Mouse (Mus musculus): ENCODE data around the gene Ubash3a. TPM values are rescaled to one million over a fixed set of nuclear protein-coding genes. Genes with fewer than 3 reads are reported as not detected.
"Not testable (repeated sequence)": the region's sequence is repeated elsewhere in the genome, so short reads cannot be mapped to it uniquely, and the experiment has no call there.

Ubash3a gene
- polyA plus RNA-seq, 1 experiment = not detected

DNA sequence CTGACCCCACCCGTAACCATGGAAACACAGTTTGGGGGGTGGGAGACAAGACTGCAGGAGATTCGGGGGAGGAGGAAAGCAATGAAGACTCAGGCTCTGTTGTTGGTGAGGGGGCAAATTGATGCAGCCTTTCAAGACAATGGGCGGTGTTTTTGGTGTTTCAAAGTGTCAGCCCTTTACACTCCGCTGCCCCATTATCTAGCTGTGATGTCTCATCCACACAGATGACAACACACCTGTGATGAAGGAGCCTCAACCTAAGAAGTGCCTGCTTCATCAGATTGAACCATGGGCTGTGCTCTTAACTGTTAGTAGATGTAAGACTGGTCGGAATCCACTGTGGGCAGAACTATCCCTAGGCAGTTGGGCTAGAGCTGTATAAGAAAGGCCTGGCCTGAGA is 56.1 kb downstream of the Ubash3a start:
- Histone ChIP-seq H3K4me1 (ENCODE audit: control insufficient read depth, insufficient read depth, insufficient read length, low read length) (0 out of 2 replicates have a peak, but pooled peaks cover 3% of the 10 kb centered on the region), H3K4me3 (ENCODE audit: insufficient read depth, low read depth, low read length) (no peak overlapping the region), H3K27ac (replicated peaks; ENCODE audit: low read depth, low read length) (no peak overlapping the region)

DNA sequence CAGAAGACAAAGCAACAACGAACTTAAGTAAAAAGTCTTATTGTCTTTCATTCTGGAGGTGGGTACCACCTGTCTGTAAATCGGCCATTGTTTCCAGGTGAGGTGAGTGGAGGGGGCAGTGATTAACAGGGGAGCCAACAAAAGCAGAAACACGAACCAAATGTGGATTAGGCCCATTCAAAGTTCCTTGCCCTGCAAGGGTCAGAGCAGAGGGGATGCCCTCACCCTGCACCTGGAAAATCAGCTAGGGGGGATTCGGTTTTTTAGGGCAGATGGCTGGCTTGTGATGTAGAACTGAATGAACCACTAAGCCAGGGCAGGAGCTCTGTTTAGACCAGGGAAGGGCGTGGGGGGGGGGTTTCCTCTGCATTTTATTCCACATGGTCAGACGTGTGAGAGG is 56.7 kb downstream of the Ubash3a start:
- Histone ChIP-seq H3K4me1 (ENCODE audit: control insufficient read depth, insufficient read depth, insufficient read length, low read length) (0 out of 2 replicates have a peak, but pooled peaks cover 3% of the 10 kb centered on the region), H3K27ac (replicated peaks; ENCODE audit: low read depth, low read length) (no peak overlapping the region), H3K4me3 (ENCODE audit: insufficient read depth, low read depth, low read length) (no peak overlapping the region)

DNA sequence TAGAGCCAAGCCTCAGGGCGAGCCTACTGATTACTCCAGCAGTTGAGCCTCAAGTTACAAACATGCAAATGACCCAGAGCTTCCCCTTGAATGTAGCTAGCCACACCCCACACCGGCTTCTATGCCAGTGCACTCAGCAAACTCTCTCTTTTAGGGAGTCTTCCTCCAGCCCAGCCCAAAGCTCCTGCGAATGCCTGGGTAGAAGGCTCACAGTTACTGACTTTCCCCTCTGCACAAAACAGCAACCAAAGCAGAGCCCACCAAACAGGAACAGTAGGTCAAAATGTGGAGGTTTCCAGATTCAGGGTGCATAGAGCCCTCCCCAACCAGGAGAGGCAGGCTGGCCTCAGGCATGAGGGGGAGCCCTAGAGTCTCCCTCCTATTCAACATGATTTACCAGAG is 57.5 kb downstream of the Ubash3a start:
- Histone ChIP-seq H3K4me3 (ENCODE audit: insufficient read depth, low read depth, low read length) (no peak overlapping the region), H3K4me1 (ENCODE audit: control insufficient read depth, insufficient read depth, insufficient read length, low read length) (0 out of 2 replicates have a peak, but pooled peaks cover 3% of the 10 kb centered on the region), H3K27ac (replicated peaks; ENCODE audit: low read depth, low read length) (no peak overlapping the region)

DNA sequence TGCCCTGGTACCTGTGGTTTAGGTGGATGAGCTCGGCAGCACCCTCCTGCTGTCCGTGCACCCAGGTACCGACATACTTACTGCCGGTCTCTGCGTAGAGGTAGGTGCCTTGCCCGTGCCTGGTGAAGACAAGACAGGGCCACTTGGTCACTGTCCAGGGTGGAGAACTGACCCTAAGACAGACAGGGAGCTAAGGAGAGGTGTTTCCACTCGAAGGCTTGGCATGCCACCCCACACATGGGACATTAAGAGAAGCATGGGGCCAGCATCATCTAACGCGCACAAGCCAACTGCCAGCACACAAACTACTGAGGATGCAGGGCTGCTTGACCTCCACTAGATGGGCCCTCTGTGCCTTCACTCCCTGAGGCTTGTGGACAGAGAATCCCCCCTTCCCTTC is 58.2 kb downstream of the Ubash3a start:
- Histone ChIP-seq H3K27ac (replicated peaks; ENCODE audit: low read depth, low read length) (no peak overlapping the region), H3K4me3 (ENCODE audit: insufficient read depth, low read depth, low read length) (no peak overlapping the region), H3K4me1 (ENCODE audit: control insufficient read depth, insufficient read depth, insufficient read length, low read length) (0 out of 2 replicates have a peak, but pooled peaks cover 3% of the 10 kb centered on the region)

DNA sequence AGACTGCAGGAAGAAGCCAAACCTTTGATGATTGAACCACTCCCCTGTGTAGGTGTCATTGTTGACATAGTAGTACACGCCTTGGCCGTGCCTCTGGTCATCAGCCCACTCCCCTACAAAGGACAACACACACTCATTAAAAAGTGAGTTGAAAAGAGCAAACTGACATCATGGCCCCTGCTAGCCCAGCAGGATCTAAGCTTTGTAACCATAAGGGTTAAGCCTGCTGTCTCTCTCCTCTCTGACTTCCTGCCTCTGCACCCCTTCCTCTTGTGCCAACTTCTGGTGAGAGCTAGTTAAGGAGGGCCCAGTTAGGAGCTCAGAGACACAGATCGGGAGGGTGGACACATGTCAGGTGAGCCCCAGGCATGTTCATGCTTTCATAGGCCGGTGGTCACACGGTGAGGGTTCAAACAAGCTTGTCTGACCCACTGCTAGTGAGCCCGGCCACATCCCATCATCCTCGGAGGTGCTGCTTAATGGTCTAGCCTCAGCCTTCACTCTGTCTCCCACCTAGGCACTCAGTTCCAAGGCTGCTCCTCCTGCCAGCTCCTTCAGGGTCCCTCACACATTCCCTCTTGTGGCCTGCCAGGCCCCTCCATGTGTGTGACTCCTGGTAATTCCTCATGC is 58.8 kb downstream of the Ubash3a start:
- Histone ChIP-seq H3K27ac (replicated peaks; ENCODE audit: low read depth, low read length) (no peak overlapping the region), H3K4me3 (ENCODE audit: insufficient read depth, low read depth, low read length) (no peak overlapping the region), H3K4me1 (ENCODE audit: control insufficient read depth, insufficient read depth, insufficient read length, low read length) (0 out of 2 replicates have a peak, but pooled peaks cover 3% of the 10 kb centered on the region)

DNA sequence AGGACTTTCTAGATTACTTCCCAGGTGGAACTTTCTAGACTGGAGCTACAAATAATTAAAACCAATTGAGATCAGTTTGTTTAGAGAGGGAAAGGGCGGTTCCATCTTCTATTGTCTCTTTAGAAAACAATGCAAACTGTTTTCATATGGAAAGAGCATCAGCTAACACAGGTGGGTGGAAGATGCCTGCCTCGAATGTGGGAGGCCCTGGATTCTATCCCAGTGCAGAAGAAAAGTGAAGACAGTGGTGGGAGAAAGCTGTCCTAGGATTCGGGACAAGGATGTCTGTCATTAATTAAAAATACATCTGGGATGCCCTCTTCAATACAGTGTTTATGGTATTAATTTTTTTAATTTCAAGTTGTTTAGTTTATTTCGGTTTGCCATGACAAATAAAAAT is 59.5 kb downstream of the Ubash3a start:
- Histone ChIP-seq H3K4me3 (ENCODE audit: insufficient read depth, low read depth, low read length) (no peak overlapping the region), H3K27ac (replicated peaks; ENCODE audit: low read depth, low read length) (0 out of 2 replicates have a peak overlapping the region, but pooled peaks have one; percentile 45), H3K4me1 (ENCODE audit: control insufficient read depth, insufficient read depth, insufficient read length, low read length) (0 out of 2 replicates have a peak, but pooled peaks cover 3% of the 10 kb centered on the region)

DNA sequence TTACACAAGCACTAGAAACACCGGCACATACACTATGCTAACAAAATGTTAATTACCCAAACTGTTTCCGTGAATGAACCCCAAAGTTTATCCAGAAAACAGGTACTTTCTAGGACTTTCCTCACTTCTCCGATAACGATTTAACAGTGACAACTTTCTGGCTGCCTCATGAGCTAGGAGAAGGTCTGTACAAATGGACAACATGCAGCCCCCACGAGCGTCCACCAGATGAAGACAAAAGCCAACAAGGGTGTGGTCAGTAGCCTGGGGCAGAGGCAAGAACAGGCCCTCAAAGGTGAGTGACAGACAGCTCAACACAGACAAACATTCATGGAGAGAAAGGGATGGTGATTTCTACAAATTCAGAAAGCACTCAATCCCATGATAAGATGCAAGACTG is 59.9 kb downstream of the Ubash3a start:
- no peak overlapping the region for H3K27ac ChIP-seq (replicated peaks; ENCODE audit: low read depth, low read length)
- 0 out of 2 replicates have a peak, but pooled peaks cover 3% of the 10 kb centered on the region for H3K4me1 ChIP-seq (ENCODE audit: control insufficient read depth, insufficient read depth, insufficient read length, low read length)
- no peak overlapping the region for H3K4me3 ChIP-seq (ENCODE audit: insufficient read depth, low read depth, low read length)

DNA sequence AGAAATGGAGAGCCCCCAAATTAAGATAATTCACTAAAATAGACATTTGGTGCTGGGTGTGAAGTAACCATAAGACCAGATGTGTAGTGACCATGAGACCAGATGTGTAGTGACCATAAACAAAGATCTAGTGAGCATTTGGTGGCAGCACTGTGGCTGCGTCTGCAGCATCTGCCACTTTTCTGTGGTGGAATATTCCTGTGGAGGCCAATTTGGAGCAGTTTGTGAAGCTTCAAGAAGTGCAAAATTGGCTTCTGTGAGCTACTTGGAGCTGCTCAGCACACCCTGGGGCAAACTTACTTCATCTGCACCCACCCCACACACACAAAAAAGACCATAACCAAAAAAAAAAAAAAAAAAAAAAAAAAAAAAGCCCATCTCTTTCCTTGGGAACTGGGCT is 60.3 kb downstream of the Ubash3a start:
- Histone ChIP-seq H3K4me1 (ENCODE audit: control insufficient read depth, insufficient read depth, insufficient read length, low read length) (0 out of 2 replicates have a peak, but pooled peaks cover 3% of the 10 kb centered on the region), H3K4me3 (ENCODE audit: insufficient read depth, low read depth, low read length) (no peak overlapping the region), H3K27ac (replicated peaks; ENCODE audit: low read depth, low read length) (no peak overlapping the region)

DNA sequence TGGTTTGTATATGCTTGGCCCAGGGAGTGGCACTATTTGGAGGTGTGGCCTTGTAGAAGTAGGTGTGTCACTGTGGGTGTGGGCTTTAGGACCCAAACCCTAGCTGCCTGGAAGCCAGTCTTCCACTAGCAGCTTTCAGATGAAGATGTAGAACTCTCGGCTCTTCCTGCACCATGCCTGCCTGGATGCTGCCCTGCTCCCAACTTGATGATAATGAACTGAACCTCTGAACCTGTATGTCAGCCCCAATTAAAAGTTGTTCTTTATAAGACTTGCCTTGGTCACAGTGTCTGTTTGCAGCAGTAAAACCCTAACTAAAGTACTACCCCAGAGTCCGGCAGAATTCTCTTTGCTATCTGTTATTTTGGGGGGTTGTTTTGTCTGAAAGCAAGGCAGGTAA is 62.1 kb downstream of the Ubash3a start:
- Histone ChIP-seq H3K4me1 (ENCODE audit: control insufficient read depth, insufficient read depth, insufficient read length, low read length) (no peaks in the 10 kb centered on the region), H3K27ac (replicated peaks; ENCODE audit: low read depth, low read length) (no peak overlapping the region), H3K4me3 (ENCODE audit: insufficient read depth, low read depth, low read length) (no peak overlapping the region)

DNA sequence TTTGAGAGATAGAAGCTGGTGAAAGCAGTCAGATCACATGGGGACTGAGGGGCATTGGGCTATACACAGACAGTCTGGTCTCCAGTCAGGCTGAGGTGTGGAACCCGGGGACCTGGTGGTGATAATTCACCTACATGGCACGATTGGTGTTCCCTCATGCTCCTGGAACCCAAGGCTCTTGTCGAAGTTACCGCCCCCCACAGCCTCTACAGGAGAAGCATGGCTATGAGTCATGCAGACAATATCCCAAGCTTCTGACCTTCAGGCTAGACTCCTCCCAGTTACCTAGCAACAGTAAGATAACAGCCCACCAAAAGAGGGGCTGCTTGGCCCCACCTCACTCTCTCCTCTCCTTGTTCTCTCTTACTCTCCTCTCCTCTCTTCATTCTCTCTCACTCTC is 62.6 kb downstream of the Ubash3a start:
- no peak overlapping the region for H3K4me3 ChIP-seq (ENCODE audit: insufficient read depth, low read depth, low read length)
- no peaks in the 10 kb centered on the region for H3K4me1 ChIP-seq (ENCODE audit: control insufficient read depth, insufficient read depth, insufficient read length, low read length)
- H3K27ac ChIP-seq (replicated peaks; ENCODE audit: low read depth, low read length) = no peak overlapping the region

DNA sequence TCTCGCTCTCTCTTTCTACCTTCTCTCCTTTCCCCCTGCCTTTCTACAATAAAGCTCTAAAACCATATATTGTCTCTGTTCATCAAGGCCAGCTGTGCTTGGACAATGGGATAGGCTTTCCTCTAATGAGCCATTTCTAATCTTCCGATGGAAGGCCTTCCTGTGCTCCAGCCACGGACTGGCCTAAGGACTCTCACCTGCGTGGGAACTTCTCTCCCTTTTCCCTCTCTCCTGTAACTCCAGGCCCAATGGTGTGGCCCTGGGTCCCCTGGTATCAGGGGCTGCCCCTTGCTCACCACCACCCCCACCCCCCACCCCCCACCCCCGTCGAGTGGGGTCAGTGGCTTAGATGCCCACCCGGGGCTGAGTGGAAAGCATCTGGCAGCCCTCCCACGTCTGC is 63.1 kb downstream of the Ubash3a start:
- not testable (repeated sequence) for H3K27ac ChIP-seq (replicated peaks; ENCODE audit: low read depth, low read length); H3K4me1 ChIP-seq (ENCODE audit: control insufficient read depth, insufficient read depth, insufficient read length, low read length); H3K4me3 ChIP-seq (ENCODE audit: insufficient read depth, low read depth, low read length)

DNA sequence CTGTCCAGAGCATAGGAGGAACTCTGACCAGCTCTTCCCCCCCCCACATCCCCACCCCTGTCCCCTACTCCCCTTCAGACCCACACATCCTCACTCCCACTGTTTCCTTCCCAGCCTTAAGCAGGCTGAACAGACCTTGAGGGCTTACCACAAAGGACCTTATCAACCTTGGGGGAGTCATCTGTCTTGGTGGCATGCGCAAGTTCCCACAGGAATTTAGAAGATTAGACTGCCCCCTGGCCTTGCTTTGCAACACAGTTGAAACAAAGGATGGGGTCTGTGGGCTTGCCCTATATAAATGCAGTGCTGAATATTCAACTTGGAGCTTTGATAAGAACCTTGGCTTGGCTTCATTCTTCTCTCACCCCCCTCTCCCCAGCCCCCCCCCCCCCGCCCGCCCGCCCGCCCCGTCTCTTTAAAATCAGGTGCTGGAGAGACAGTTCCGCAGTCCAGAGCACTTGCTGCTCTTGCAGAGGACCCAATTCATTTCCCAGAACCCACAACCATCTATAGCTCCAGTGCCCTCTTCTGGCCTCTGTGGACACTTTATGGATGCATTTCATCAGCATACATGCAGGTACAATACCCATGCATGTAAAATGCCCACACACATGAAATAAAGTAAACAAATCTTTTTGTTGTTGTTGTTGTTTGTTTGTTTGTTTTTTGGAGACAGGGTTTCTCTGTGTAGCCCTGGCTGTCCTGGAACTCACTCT is 63.6 kb downstream of the Ubash3a start:
- Histone ChIP-seq H3K27ac (replicated peaks; ENCODE audit: low read depth, low read length) (no peak overlapping the region), H3K4me3 (ENCODE audit: insufficient read depth, low read depth, low read length) (no peak overlapping the region), H3K4me1 (ENCODE audit: control insufficient read depth, insufficient read depth, insufficient read length, low read length) (no peaks in the 10 kb centered on the region)

DNA sequence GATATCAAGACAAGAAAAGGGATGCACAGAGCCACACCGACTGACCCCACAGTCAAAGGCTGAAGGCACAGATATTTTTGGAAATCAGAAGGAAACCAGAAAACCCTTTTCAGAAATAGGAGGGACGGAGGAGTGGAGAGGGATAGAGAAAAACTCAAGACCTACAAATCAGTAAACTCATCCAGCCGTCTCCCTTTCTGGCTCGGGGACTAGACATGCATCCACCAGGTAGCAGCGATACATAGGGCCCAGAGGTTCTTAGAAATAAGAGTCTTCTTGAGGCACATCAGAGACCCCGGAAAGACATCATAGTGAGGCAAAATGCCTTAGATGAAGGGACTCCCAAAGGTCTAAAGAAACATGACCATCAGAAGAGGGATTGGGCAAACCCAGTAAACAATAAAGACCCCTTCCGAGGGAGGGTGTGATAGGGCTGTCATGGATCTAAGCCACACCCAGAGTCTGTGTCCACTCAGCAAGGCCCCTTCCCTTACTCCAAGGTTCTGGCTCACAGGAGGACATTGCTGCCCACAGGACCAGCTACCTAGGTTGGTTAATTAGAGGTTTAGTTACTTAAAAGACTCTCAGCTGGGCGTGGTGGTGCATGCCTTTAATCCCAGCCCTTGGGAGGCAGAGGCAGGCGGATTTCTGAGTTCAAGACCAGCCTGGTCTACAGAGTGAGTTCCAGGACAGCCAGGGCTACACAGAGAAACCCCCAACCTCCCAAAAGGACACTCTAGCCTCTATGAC is 64.9 kb downstream of the Ubash3a start:
- Histone ChIP-seq H3K4me1 (ENCODE audit: control insufficient read depth, insufficient read depth, insufficient read length, low read length) (0 out of 2 replicates have a peak, but pooled peaks cover 3% of the 10 kb centered on the region), H3K27ac (replicated peaks; ENCODE audit: low read depth, low read length) (no peak overlapping the region), H3K4me3 (ENCODE audit: insufficient read depth, low read depth, low read length) (no peak overlapping the region)

DNA sequence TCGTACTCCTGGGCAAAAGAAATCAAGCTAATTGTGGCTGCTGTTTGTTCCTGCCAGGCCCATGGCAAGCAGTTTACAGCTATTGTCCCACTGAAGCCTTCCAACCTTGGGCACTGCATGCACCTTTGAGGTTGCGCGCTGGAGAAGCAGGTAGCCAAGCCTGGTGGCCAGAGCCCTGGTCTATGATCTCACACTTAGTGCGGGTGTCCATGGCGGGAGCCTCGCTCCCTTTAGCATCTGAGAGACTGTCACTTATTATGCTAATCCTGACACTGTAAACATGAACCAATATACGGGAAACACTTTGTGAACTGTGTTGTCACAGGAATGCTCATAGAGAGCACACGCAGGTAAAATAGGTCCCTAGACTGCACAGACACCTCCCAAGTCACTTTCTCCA is 66.0 kb downstream of the Ubash3a start:
- Histone ChIP-seq H3K4me1 (ENCODE audit: control insufficient read depth, insufficient read depth, insufficient read length, low read length) (0 out of 2 replicates have a peak, but pooled peaks cover 3% of the 10 kb centered on the region), H3K27ac (replicated peaks; ENCODE audit: low read depth, low read length) (no peak overlapping the region), H3K4me3 (ENCODE audit: insufficient read depth, low read depth, low read length) (no peak overlapping the region)

DNA sequence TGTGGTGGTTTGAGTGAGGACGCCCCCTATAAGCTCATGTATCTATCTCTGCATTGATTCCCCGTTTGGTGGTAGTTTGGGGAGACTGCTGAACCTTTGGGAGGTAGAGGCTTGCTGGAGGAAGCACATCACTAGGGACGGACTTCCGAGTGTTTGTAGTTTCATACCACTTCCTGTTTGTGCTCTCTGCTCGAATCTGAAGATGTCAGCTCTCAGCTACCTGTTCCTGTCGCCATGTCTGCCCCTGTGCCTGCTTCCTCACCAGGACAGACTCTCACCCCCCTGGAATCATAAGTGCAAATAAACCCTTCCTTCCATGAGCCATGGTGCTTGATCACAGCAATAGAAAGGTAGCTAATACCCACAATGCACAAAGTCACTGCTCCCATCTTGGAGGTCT is 67.5 kb downstream of the Ubash3a start:
- H3K27ac ChIP-seq (replicated peaks; ENCODE audit: low read depth, low read length) = no peak overlapping the region
- H3K4me3 ChIP-seq (ENCODE audit: insufficient read depth, low read depth, low read length) = no peak overlapping the region
- 0 out of 2 replicates have a peak, but pooled peaks cover 3% of the 10 kb centered on the region for H3K4me1 ChIP-seq (ENCODE audit: control insufficient read depth, insufficient read depth, insufficient read length, low read length)
